Mouse (Mus musculus): ENCODE measurements at regions not wholly inside any gene's neighbourhood (a gene's known extent, or its start where the extent isn't known, plus 50 kb on each side); places are given as distances from the start of the nearest gene placed in this dataset.
"Not testable (repeated sequence)": the region's sequence is repeated elsewhere in the genome, so short reads cannot be mapped to it uniquely, and the experiment has no call there.

DNA sequence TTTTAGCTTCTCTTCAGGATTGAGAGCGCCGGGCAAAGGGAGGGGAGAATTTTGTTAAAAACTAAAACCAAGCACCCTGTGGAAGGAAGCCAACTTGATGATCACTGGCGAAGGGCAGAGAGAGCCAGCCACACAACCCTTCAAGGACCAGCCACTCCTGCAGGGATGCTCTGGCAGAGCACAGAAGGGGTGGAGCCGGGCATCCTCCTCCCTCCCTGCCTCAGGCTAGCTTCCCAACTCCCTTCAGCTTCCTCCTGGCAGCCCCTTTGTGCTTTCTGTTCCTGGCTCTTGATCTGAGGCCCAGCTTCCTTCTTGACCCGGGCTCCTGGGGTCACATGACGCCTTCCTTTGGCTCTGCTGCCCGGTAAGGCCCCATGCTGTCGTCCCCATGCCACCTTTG lies 591.8 kb upstream of the Gm10131 start:
- DNase-seq (ENCODE audit: low read depth), result no peak

DNA sequence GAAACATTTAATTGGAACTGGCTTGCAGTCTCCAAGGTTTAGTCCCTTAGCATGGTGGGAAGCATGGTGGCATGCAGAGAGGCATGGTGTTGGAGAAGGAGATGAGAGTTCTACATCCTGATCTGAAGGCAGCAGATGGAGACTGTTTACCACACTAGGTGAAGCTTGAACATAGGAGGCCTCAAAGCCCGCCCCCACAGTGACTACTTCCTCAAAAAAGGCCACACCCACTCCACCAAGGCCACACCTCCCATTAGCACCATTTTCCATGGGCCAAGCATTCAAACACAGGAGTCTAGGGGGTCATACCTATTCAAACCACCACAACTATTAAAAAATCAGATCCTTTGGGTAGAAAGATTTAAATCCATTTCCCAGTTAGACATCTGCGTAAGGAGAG lies 591.3 kb upstream of the Gm10131 start:
- no peak for DNase-seq (ENCODE audit: low read depth)

DNA sequence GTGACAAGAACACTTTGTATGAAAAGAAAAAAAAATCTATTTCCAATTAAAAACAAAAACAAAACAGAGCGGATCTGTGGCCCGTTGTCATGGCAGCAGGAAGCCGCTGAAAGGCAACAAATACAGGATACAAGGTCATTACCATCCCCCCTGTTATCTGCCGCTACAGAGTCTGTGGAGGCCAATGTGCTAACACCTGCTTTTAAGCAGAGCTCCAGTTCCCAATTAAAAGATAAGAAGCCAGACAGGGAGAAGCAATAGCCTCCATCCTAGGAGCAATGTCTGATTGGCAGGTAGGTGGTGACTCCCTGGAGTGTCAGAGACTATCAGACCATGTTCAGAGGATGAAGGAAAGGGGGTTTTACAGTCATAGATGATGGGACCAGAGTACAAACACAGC lies 587.5 kb upstream of the Gm10131 start:
- no peak for DNase-seq (ENCODE audit: low read depth)

GRCm38 (mm10) chr8:34696365-34696764 lies 584.8 kb upstream of the Gm10131 start:
- DNase-seq (ENCODE audit: low read depth), result no peak

- DNase-seq (ENCODE audit: low read depth), result no peak
Observed at GRCm38 (mm10) chr8:34692606-34693005, 581.1 kb upstream of the Gm10131 start.

- DNase-seq (ENCODE audit: low read depth), result no peak
Observed at GRCm38 (mm10) chr8:34691776-34692175, 580.2 kb upstream of the Gm10131 start.

DNA sequence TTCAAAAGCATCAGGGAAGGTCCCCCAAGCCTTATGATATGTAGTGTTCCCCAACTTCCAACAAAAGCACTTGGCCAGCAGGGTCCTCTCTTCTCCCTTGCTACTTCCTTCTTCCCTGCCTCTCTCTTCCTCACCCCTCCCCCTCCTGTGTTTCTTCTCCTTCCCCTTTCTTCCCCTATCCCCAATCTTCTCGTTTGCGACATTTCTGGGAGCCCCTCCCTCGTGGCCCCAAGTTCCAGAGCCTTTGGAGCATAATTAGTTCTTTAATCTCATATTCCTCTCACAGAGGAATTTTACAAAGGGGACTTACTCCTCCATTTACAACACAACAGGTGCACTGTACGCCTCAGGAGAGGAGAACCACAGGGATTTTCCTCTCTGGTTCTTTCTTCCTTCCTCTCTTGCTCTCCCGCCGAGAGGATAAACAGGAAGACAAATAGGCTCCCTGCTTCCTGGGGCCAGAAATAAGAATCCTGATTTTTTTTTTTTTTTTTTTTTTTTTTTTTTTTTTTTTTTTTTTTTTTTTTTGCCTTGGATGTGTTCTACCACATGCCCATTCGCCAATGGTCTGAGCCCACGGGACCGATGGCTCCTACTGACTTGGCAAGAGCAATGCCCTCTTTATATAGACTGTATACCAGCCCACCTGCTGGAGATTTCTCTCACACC lies 578.4 kb upstream of the Gm10131 start:
- DNase-seq (ENCODE audit: low read depth), result no peak

DNA sequence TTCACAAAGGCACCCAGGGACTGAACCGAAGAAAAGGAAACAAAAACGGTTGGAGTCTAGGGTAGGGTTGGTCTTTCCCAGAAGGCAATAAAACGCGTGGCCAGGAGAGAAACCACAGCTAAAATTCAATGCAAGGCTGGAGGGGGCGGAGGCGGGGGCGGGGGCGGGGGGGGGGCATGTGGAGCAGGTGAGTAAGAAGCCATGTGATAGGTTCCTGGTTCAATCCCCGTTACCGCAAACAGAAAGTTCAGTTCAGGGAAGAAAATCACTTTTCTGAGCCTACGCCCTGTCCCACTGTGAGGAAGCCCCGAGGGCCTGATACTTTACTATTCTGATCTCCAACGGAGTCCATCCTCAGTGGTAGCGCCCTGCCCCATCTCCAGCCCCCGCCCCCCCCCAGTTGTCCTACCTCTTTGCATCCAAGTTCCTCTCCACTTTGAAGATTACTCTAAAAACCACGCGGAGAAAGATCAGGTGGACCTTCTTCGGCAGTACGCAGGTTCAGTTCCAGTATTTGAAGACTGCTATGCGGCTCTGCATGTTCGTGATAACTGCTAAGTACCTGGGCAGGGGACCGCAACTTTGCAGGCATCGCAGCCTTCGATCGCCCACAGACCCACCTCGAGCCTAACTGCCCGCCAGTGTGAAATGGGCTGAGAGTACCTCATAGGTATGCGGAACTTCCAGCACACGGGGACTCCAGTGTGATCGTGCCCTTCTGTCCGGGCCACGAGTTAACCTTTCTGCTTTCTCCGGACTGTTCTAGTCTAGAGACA lies 577.7 kb upstream of the Gm10131 start:
- no peak for DNase-seq (ENCODE audit: low read depth)

GRCm38 (mm10) chr8:34688396-34689048 lies 577.0 kb upstream of the Gm10131 start:
- DNase-seq (ENCODE audit: low read depth), result no peak

GRCm38 (mm10) chr8:34686371-34686770 lies 574.8 kb upstream of the Gm10131 start:
- DNase-seq (ENCODE audit: low read depth), result no peak

- DNase-seq (ENCODE audit: low read depth), result no peak
Observed at GRCm38 (mm10) chr8:34684683-34685082, 573.1 kb upstream of the Gm10131 start.

DNA sequence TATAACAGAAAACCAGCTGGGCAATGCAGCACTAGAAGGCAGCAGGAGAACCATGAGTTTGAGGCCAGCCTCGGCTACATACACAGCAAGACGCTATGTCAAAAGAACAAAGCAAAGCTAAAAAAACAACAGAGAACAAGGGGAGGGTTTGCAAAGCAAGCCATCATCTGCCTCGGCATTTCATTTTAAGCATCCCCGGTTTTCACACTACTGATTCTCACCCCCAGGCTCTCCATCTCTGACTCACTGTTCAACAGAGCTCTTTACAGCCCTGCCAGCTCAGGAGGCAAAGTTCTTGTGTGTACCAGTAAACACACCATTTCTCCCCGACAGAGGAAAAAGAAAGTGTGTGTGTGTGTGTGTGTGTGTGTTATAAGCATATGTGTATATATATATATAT lies 571.6 kb upstream of the Gm10131 start:
- no peak for DNase-seq (ENCODE audit: low read depth)

GRCm38 (mm10) chr8:34682221-34682620 lies 570.7 kb upstream of the Gm10131 start:
- DNase-seq (ENCODE audit: low read depth), result no peak

DNA sequence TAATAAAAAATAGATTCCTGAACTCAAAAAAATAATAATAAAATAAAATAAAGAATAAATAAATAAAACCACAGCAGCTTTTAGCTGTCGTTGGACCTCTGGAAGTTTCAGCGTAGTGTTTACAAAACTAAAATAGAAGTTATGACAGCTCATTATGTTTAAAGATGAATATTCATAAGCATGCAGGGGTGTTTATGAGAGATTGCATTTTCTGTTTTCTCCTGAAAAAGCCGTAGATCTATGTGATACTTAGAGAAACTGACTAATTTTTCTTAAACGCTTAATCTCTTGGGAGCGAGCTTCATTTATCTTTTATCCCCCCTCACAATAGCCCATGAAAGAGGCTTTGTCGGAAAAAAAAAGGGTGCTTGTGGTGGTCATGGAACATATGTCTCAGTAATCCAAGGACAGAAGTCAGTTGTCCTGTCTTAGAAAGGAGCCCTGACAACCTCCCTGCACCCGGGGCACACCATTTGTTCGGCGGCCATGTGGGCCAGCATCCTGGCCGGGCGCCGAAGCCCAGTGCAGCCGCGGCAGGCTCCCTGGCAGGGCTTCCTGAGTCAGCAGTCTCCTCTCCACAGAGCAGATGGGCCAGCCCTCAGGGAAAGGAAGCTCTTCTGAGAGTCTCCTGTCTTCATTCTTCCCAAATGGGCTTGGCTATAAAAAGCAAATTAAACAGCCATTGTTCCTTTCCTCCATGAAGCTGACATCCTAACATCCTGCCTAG lies 568.2 kb upstream of the Gm10131 start:
- DNase-seq (ENCODE audit: low read depth), result no peak

DNA sequence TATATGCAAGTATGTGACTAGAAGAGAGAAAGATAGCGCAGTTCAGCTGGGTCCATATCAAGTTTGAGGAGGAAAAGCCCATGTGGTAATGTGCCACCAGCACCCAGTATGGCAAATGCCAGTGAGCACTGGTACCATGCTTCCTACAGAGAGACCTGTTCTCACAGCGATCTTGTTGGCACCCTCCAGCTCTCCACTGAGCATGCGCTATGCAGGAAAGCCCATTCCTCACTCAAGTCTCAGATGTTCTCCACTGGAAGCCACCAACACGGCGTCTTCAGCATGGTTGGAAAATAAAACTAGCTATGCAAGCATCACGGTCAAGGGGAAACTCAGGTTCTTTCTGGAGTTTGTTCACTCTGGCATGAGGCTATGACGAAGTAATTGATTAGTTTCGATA lies 567.3 kb upstream of the Gm10131 start:
- DNase-seq (ENCODE audit: low read depth), result no peak

GRCm38 (mm10) chr8:34671716-34672115 lies 560.2 kb upstream of the Gm10131 start:
- DNase-seq (ENCODE audit: low read depth), result no peak

GRCm38 (mm10) chr8:34670930-34671715 lies 559.6 kb upstream of the Gm10131 start:
- no peak for DNase-seq (ENCODE audit: low read depth)

DNA sequence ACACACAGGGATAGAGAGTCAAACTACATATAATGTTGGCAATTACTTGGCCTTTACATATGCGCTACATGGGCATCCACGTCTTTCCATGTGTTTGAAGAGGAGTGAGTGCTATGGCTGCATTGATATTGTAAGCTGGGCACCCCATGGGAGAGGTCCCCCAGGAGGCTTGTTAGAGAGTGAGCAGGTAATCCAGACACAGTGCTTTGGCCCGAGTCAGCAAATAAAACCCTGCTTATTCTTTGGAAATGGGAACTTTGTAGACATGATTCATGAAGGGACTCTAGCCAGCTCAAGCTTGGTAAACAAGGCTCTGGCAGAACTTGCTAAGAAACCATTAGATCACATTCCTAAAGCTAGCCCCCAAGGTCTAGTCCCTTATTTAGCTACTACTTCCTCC lies 557.6 kb upstream of the Gm10131 start:
- no peak for DNase-seq (ENCODE audit: low read depth)

- DNase-seq (ENCODE audit: low read depth), result no peak
Observed at GRCm38 (mm10) chr8:34664429-34664828, 552.9 kb upstream of the Gm10131 start.

- no peak for DNase-seq (ENCODE audit: low read depth)
Observed at GRCm38 (mm10) chr8:34662532-34662931, 551.0 kb upstream of the Gm10131 start.

GRCm38 (mm10) chr8:34651750-34652149 lies 540.2 kb upstream of the Gm10131 start:
- no peak for DNase-seq (ENCODE audit: low read depth)

DNA sequence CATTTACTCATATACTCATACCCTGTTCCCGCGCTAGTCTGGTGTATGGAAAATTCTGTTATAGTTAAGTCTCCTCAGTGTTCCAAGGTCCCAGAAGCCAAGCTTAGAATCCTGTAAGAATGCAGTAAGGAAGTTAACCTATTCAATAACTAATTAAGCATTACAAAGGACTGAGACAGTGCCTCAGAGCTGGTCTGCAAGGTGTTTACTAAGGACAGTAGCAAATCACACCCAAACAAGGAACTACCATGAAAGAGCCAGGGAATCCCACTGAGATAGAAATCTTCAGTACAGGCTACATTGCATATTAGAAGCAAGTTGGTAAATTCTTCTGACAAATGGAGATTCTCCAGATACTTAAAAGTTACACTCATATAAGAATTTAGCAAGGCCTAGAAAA lies 516.7 kb upstream of the Gm10131 start:
- not testable (repeated sequence) for DNase-seq (ENCODE audit: low read depth)

All from fibroblast of lung, adult 2 months (primary cell).